In the genomic region with DNA sequence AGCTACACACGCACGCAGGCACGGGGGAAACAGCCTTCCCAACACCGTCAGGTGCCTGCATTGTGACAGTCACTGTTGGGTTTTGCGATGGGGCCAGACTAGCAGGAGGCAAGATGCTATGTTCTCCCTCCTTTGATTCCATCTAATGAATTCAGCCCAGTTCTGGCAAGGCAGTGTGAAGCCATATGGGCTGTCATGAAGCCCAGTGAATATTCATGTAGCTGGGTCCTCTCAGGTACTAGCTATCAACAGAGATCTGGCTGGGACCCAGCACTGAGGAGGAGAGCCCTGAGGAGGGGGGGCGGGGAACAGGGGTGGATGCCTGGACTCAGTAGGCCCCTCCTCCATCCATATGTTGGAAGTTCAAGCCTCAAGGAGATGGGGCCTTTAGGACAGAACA, we compare ENCODE assay signal across 12 mouse cellular contexts.
A peak's percentile ranks its signal among the peaks of the same experiment; 100 is the strongest.
DNase-seq lines count a peak whose midpoint lies in the region; ATAC-seq lines count a peak whose summit lies in the region.
"Had no signal": no experiment of that assay in that cellular context is flagged by ENCODE, and none has a peak within 500 bp of the region (broad histone marks: within the 10 kb centered on the region; RNA-seq: fewer than 3 reads in every experiment).

No protein-coding gene starts in this region.

- peaks cover 6% of the 10 kb centered on the region; the same call in 1 of the 2 replicates for H3K9me3 ChIP-seq in forebrain, embryonic 12.5 days
- H3K9me3 ChIP-seq in forebrain, embryonic 11.5 days (ENCODE audit: control insufficient read depth, low read length): peaks cover 7% of the 10 kb centered on the region

- DNase-seq in forebrain, embryonic 11.5 days (ENCODE audit: low spot score): no peak
- DNase-seq in cerebellum, adult 8-10 months: peak; percentile 90
- peak; percentile 70 for DNase-seq in layer of hippocampus, adult 11-12 months (ENCODE audit: low spot score)
- peak; percentile 93 for DNase-seq in left cerebral cortex, postnatal 4 days
- DNase-seq in lung, postnatal 14 days: no peak
- no peak for DNase-seq in gastrocnemius, adult 8-10 months (ENCODE audit: low spot score in 2 of 2)
- DNase-seq: embryo, embryonic 11 days; kidney, postnatal 36 days had no signal

- no peaks in the 10 kb centered on the region for H3K4me1 ChIP-seq in forebrain, embryonic 12.5 days
- H3K4me1 ChIP-seq in forebrain, embryonic 11.5 days (replicated peaks; ENCODE audit: control insufficient read depth, insufficient read depth, low read length): no peaks in the 10 kb centered on the region

- no peak overlapping the region for H3K9ac ChIP-seq in forebrain, embryonic 12.5 days
- no peak overlapping the region for H3K9ac ChIP-seq in forebrain, embryonic 11.5 days (ENCODE audit: low read length)

- 78% methylated on average over 6 of the region's 6 CpGs for WGBS in forebrain, embryonic 12.5 days
- 80% methylated on average over 6 of the region's 6 CpGs for WGBS in forebrain, embryonic 11.5 days

- no peak overlapping the region for H3K4me2 ChIP-seq in forebrain, embryonic 12.5 days
- H3K4me2 ChIP-seq in forebrain, embryonic 11.5 days (ENCODE audit: low read depth, low read length, severe bottlenecking): no peak overlapping the region

- ATAC-seq in forebrain, embryonic 12.5 days (ENCODE audit: low FRiP score): 0 out of 2 replicates have a peak, but pooled peaks have one; percentile 14
- ATAC-seq in forebrain, embryonic 11.5 days (replicated peaks; ENCODE audit: low FRiP score): no peak
- no peak for ATAC-seq in megakaryocyte-erythroid progenitor cell, adult 5-6 weeks (replicated peaks; ENCODE audit: low FRiP score, low TSS enrichment, poor library complexity, severe bottlenecking)

- no peaks in the 10 kb centered on the region for H3K27me3 ChIP-seq in forebrain, embryonic 12.5 days
- no peaks in the 10 kb centered on the region for H3K27me3 ChIP-seq in forebrain, embryonic 11.5 days (ENCODE audit: control insufficient read depth, insufficient read depth, low read length)

- H3K4me3 ChIP-seq in forebrain, embryonic 12.5 days (replicated peaks): no peak overlapping the region
- H3K4me3 ChIP-seq in forebrain, embryonic 11.5 days (ENCODE audit: low read depth, low read length): no peak overlapping the region
- H3K4me3 ChIP-seq: myocyte had no signal

- intact Hi-C loops in left cerebral cortex, postnatal 4 days (cut with DNase I): no loop called here

- H3K27ac ChIP-seq in forebrain, embryonic 12.5 days: no peak overlapping the region
- H3K27ac ChIP-seq in forebrain, embryonic 11.5 days (ENCODE audit: low read depth, low read length): no peak overlapping the region

- no peaks in the 10 kb centered on the region for H3K36me3 ChIP-seq in forebrain, embryonic 12.5 days (replicated peaks)
- H3K36me3 ChIP-seq in forebrain, embryonic 11.5 days (ENCODE audit: control insufficient read depth, insufficient read depth, low read length): no peaks in the 10 kb centered on the region
- H3K36me3 ChIP-seq: G1E had no signal

Comparison
In these comparisons a context has a peak if more than half of its experiments do, and no peak if none do; other contexts are left out.
1. DNase-seq: peak in cerebellum, adult 8-10 months (single experiment), layer of hippocampus, adult 11-12 months (single experiment) and left cerebral cortex, postnatal 4 days (single experiment); none in forebrain, embryonic 11.5 days (single experiment), lung, postnatal 14 days (single experiment) and gastrocnemius, adult 8-10 months (0 of 2).